Mouse (Mus musculus) heart, adult 2 months (tissue): Measurements from ENCODE around the gene Amotl1.

ENCODE experiments used
- CTCF ChIP-seq: fragments of 200-600 bp; IDR thresholded peaks from 2 replicates; pipeline ENCODE4 v1.8.1; 2022; ENCODE audit warnings: antibody characterized with exemption, mild to moderate bottlenecking, moderate library complexity
- POLR2A ChIP-seq: fragments of 200-500 bp; IDR thresholded peaks from 2 replicates; pipeline ENCODE4 v1.6.1; 2011; ENCODE audit warnings: mild to moderate bottlenecking, low read depth, low read length, control low read depth; ENCODE audit not compliant: insufficient read depth

DNA sequence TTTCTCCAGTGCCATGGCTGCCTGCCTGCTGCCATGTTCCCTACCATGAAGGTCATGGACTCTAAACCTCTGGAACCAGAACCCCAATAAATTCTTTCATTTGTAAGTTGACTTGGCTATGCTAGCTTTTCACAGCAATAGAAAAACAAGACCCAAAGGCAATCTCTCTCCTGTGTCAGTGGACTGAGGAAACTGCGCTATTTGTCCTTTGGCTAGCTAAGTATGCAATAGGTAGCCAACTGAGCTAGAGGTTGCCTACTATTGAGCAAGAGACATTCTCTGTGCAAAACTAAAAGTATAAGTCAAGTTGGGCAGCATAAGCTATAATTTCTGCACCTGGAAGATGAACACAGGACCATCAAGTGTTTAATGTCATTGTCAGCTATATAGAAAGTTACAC, 1.8 kb upstream of the Amotl1 start:
- no peak for TF ChIP-seq CTCF
- no peak for TF ChIP-seq POLR2A
